Mouse (Mus musculus): Measurements from ENCODE around the gene Maip1. TPM values are rescaled to one million over a fixed set of nuclear protein-coding genes. Genes with fewer than 3 reads are reported as not detected.

Maip1 gene
- polyA plus RNA-seq, 1 experiment from 2014 or later = 19.4 TPM

GRCm38 (mm10) chr1:57400321-57400720, 5.8 kb upstream of the Maip1 start:
- no peaks in the 10 kb centered on the region for H3K4me1 ChIP-seq (ENCODE audit: control insufficient read depth, insufficient read depth, low read length)
- no peak overlapping the region for H3K4me3 ChIP-seq (ENCODE audit: low read depth, low read length)
- DNase-seq (ENCODE audit: low spot score) (no peak), ATAC-seq (replicated peaks; ENCODE audit: insufficient number of reproducible peaks, low FRiP score, low TSS enrichment, low read depth) (no peak)
- H3K9ac ChIP-seq (replicated peaks; ENCODE audit: low read length) = no peak overlapping the region
- no peaks in the 10 kb centered on the region for H3K27me3 ChIP-seq (ENCODE audit: control insufficient read depth, insufficient read depth, low read length)
- WGBS = 92% methylated on average over 2 of the region's 2 CpGs
- no peaks in the 10 kb centered on the region; the same call in 1 of the 2 replicates for H3K36me3 ChIP-seq (replicated peaks; ENCODE audit: control insufficient read depth, insufficient read depth, low read depth, low read length)
- no peak overlapping the region for H3K27ac ChIP-seq (replicated peaks; ENCODE audit: low read depth, low read length)
- H3K9me3 ChIP-seq (replicated peaks; ENCODE audit: control insufficient read depth, low read length) = no peaks in the 10 kb centered on the region
- H3K4me2 ChIP-seq (ENCODE audit: low read depth, low read length) = no peak overlapping the region

DNA sequence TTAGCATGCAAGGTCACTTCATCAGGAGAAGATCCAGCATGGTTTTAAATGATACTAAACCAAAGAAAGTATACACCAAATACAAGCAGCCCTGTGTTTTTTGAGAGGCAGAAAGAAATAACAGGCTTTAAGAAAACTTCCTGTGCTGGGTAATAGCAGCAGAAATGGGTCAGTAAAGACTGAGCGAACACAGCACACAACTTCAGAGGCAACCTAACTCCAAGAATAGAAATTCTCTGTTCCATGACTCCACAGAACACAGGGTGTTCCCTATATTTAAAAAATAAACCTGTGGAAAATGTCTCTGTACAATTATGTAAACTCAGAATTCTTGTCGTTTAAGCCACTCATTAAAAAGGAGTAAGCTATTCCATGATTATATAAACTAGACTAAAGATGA, 5.3 kb upstream of the Maip1 start:
- Histone ChIP-seq H3K4me3 (ENCODE audit: low read depth, low read length) (no peak overlapping the region), H3K9ac (replicated peaks; ENCODE audit: low read length) (no peak overlapping the region), H3K27ac (replicated peaks; ENCODE audit: low read depth, low read length) (no peak overlapping the region), H3K4me2 (ENCODE audit: low read depth, low read length) (no peak overlapping the region), H3K4me1 (ENCODE audit: control insufficient read depth, insufficient read depth, low read length) (no peaks in the 10 kb centered on the region), H3K36me3 (replicated peaks; ENCODE audit: control insufficient read depth, insufficient read depth, low read depth, low read length) (no peaks in the 10 kb centered on the region; the same call in 1 of the 2 replicates), H3K27me3 (ENCODE audit: control insufficient read depth, insufficient read depth, low read length) (no peaks in the 10 kb centered on the region), H3K9me3 (replicated peaks; ENCODE audit: control insufficient read depth, low read length) (no peaks in the 10 kb centered on the region)
- WGBS = 89% methylated on average over 2 of the region's 2 CpGs
- ATAC-seq (replicated peaks; ENCODE audit: insufficient number of reproducible peaks, low FRiP score, low TSS enrichment, low read depth) = no peak
- DNase-seq (ENCODE audit: low spot score) = no peak

DNA sequence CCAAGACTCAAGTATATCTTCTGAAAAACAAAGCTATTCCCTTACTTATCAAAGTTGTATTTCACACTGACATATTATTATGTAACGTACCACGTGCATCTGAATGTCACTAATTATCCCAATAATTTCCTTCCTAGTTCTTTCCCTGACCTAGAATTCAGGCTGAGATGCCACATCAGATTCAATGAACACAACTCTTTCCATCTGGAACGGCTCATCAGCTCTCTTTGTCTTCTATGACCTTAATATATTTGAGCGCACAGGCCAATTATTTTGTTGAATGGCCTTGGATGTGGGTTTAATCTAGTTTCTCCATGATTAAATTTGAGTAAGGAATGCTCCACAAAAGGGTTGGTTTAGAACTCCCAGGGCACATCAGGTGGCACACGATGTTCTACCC, 4.0 kb upstream of the Maip1 start:
- H3K27ac ChIP-seq (replicated peaks; ENCODE audit: low read depth, low read length) = no peak overlapping the region
- no peaks in the 10 kb centered on the region; the same call in 1 of the 2 replicates for H3K36me3 ChIP-seq (replicated peaks; ENCODE audit: control insufficient read depth, insufficient read depth, low read depth, low read length)
- H3K27me3 ChIP-seq (ENCODE audit: control insufficient read depth, insufficient read depth, low read length) = no peaks in the 10 kb centered on the region
- 87% methylated on average over 5 of the region's 5 CpGs for WGBS
- no peaks in the 10 kb centered on the region for H3K9me3 ChIP-seq (replicated peaks; ENCODE audit: control insufficient read depth, low read length)
- H3K4me1 ChIP-seq (ENCODE audit: control insufficient read depth, insufficient read depth, low read length) = no peaks in the 10 kb centered on the region
- H3K9ac ChIP-seq (replicated peaks; ENCODE audit: low read length) = no peak overlapping the region
- ATAC-seq (replicated peaks; ENCODE audit: insufficient number of reproducible peaks, low FRiP score, low TSS enrichment, low read depth) (no peak), DNase-seq (ENCODE audit: low spot score) (no peak)
- no peak overlapping the region for H3K4me3 ChIP-seq (ENCODE audit: low read depth, low read length)
- H3K4me2 ChIP-seq (ENCODE audit: low read depth, low read length) = no peak overlapping the region

- H3K36me3 ChIP-seq (replicated peaks; ENCODE audit: control insufficient read depth, insufficient read depth, low read depth, low read length) = no peaks in the 10 kb centered on the region
- no peaks in the 10 kb centered on the region for H3K4me1 ChIP-seq (ENCODE audit: control insufficient read depth, insufficient read depth, low read length)
- no peak overlapping the region for H3K4me3 ChIP-seq (ENCODE audit: low read depth, low read length)
- ATAC-seq (replicated peaks; ENCODE audit: insufficient number of reproducible peaks, low FRiP score, low TSS enrichment, low read depth) (no peak), DNase-seq (ENCODE audit: low spot score) (no peak)
- H3K27me3 ChIP-seq (ENCODE audit: control insufficient read depth, insufficient read depth, low read length) = no peaks in the 10 kb centered on the region
- 73% methylated on average over 2 of the region's 2 CpGs for WGBS
- no peak overlapping the region for H3K9ac ChIP-seq (replicated peaks; ENCODE audit: low read length)
- H3K4me2 ChIP-seq (ENCODE audit: low read depth, low read length) = no peak overlapping the region
- H3K9me3 ChIP-seq (replicated peaks; ENCODE audit: control insufficient read depth, low read length) = no peaks in the 10 kb centered on the region
- H3K27ac ChIP-seq (replicated peaks; ENCODE audit: low read depth, low read length) = no peak overlapping the region
Measured at GRCm38 (mm10) chr1:57408994-57409393, 2.9 kb downstream of the Maip1 start.

DNA sequence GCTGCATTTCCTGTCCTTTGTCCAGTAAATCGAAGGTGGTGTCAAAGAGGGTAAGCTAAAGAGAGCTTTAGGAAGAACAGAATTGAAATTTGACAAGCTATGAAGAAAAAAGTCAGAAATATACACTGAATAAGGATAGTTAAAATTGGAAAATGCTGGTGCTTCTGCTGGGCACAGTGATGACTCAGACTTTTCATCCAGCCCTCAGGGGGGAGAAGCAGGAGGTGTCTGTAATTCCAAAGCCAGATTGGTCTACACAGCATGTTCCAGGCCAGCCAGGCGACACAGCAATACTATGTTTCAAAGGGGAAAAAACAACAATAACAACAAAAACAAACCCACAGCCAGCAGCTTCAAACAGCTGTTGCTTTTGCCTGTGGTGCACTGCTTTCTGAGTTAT, 7.3 kb downstream of the Maip1 start:
- Histone ChIP-seq H3K4me1 (ENCODE audit: control insufficient read depth, insufficient read depth, low read length) (no peaks in the 10 kb centered on the region), H3K9ac (replicated peaks; ENCODE audit: low read length) (no peak overlapping the region), H3K4me2 (ENCODE audit: low read depth, low read length) (no peak overlapping the region), H3K9me3 (replicated peaks; ENCODE audit: control insufficient read depth, low read length) (no peaks in the 10 kb centered on the region), H3K4me3 (ENCODE audit: low read depth, low read length) (no peak overlapping the region), H3K27me3 (ENCODE audit: control insufficient read depth, insufficient read depth, low read length) (no peaks in the 10 kb centered on the region), H3K36me3 (replicated peaks; ENCODE audit: control insufficient read depth, insufficient read depth, low read depth, low read length) (peaks cover 7% of the 10 kb centered on the region), H3K27ac (replicated peaks; ENCODE audit: low read depth, low read length) (no peak overlapping the region)
- 86% methylated on average over 2 of the region's 2 CpGs for WGBS
- DNase-seq (ENCODE audit: low spot score) (no peak), ATAC-seq (replicated peaks; ENCODE audit: insufficient number of reproducible peaks, low FRiP score, low TSS enrichment, low read depth) (no peak)

GRCm38 (mm10) chr1:57423696-57424095, 17.6 kb downstream of the Maip1 start:
- Histone ChIP-seq H3K9ac (replicated peaks; ENCODE audit: low read length) (no peak overlapping the region), H3K4me1 (ENCODE audit: control insufficient read depth, insufficient read depth, low read length) (no peaks in the 10 kb centered on the region), H3K36me3 (replicated peaks; ENCODE audit: control insufficient read depth, insufficient read depth, low read depth, low read length) (no peaks in the 10 kb centered on the region), H3K27me3 (ENCODE audit: control insufficient read depth, insufficient read depth, low read length) (no peaks in the 10 kb centered on the region), H3K27ac (replicated peaks; ENCODE audit: low read depth, low read length) (no peak overlapping the region), H3K4me2 (ENCODE audit: low read depth, low read length) (no peak overlapping the region), H3K4me3 (ENCODE audit: low read depth, low read length) (no peak overlapping the region), H3K9me3 (replicated peaks; ENCODE audit: control insufficient read depth, low read length) (no peaks in the 10 kb centered on the region)
- no peak for ATAC-seq (replicated peaks; ENCODE audit: insufficient number of reproducible peaks, low FRiP score, low TSS enrichment, low read depth)
- 26% methylated on average over 1 of the region's 1 CpGs for WGBS
- peak; percentile 71 for DNase-seq (ENCODE audit: low spot score)

DNA sequence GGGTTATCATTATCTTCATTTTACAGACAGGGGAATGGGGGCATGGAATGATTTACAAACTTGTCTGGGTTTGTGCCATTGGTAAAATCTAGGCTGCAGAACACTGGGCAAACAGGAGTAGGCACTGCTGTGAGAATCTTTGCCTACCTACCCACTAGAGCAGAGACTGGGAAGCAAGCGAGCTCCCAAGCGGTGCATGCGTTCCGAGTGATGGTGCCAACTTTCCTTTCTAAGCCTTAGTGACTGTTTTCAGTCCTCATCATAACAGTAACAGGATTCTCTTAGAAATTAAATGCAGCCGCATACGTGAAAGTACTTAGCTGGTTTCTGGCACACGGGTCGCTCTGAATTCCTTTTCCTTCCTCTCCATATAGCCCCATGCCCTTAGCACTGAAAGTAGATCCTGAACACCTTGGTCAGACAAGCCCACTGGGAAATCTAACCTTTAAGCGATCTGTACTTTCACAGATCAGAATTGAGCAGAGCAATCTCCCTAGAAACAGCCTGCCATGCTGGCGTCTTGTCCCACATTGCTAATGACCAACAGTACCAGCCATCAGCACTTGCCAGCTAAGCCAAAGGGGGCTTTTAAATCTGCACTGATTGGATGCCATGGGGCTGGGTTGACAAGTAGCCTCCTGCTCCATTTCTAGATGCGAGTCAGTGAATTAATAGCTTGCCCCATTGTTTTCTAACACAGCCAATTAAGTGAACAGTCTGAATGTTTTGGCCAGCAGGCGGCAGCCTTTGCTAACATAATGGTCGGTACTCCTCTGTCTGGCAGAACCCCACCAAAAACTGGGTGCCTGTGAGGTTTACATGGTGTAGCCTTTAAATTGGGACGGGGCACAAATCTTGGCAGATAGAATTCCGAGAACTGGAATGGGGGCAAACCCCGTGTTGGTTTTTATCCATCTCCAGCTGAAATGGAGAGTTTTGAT, 22.5 kb downstream of the Maip1 start:
- ATAC-seq (replicated peaks; ENCODE audit: insufficient number of reproducible peaks, low FRiP score, low TSS enrichment, low read depth) = peak; percentile 82
- Histone ChIP-seq H3K27me3 (ENCODE audit: control insufficient read depth, insufficient read depth, low read length) (no peaks in the 10 kb centered on the region), H3K4me2 (ENCODE audit: low read depth, low read length) (peak overlapping the region; percentile 16; the same call in 1 of the 2 replicates), H3K4me1 (ENCODE audit: control insufficient read depth, insufficient read depth, low read length) (no peaks in the 10 kb centered on the region), H3K9me3 (replicated peaks; ENCODE audit: control insufficient read depth, low read length) (no peaks in the 10 kb centered on the region), H3K9ac (replicated peaks; ENCODE audit: low read length) (peak overlapping the region; percentile 32; the same call in 1 of the 2 replicates), H3K27ac (replicated peaks; ENCODE audit: low read depth, low read length) (no peak overlapping the region), H3K36me3 (replicated peaks; ENCODE audit: control insufficient read depth, insufficient read depth, low read depth, low read length) (no peaks in the 10 kb centered on the region), H3K4me3 (ENCODE audit: low read depth, low read length) (no peak overlapping the region)
- peak; percentile 93 for DNase-seq (ENCODE audit: low spot score)
- WGBS = 51% methylated on average over 16 of the region's 16 CpGs
